ENCODE assay signal across 11 mouse cellular contexts in the genomic region with DNA sequence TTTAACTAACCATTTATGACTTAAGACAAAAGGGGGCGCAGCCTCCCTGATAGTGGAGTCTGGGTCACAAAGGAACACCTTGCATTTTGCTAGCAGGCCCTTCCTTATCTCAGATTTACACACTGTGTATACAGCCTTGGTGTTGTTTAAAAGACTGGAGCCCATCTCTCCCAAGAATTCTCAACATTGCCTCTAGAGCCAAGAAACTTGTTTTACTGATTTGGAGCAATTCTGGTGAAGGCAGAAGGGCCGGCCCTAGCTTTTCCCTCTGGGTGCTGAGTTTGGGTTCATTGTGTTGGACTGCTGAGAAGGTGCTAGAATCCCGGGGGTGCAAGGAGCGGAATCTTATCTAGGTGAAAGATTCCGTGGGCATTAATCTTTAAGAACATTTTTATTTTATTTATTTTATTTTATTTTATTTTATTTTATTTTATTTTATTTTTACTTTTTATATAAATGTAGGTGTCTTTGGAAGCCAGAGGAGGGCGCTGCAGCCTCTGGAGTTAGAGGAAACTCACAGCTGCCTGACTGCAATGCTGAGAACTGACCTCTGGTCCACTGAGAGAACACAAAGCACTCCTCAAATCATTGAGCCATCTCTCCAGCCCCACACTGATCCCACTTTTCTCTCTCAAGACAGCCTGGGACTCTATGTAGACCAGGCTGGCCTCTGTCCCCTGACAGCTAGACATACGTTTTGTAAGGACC. TPM values are rescaled to one million over a fixed set of nuclear protein-coding genes. Genes with fewer than 3 reads are reported as not detected.
DNase-seq lines count a peak whose midpoint lies in the region; ATAC-seq and TF ChIP-seq lines count a peak whose summit lies in the region.
"Had no signal": no experiment of that assay in that cellular context is flagged by ENCODE, and none has a peak within 500 bp of the region (broad histone marks: within the 10 kb centered on the region; RNA-seq: fewer than 3 reads in every experiment).

No protein-coding gene starts in this region.

- peaks cover 46% of the 10 kb centered on the region for H3K4me1 ChIP-seq in kidney, embryonic 15.5 days
- peaks cover 13% of the 10 kb centered on the region for H3K4me1 ChIP-seq in testis, adult 2 months (ENCODE audit: control insufficient read depth, insufficient read depth, low read length)
- H3K4me1 ChIP-seq in intestine, postnatal 0 days (replicated peaks; ENCODE audit: control insufficient read depth, insufficient read depth, low read length) = 0 out of 2 replicates have a peak, but pooled peaks cover 4% of the 10 kb centered on the region

- no peak for ATAC-seq in kidney, embryonic 15.5 days (replicated peaks; ENCODE audit: low FRiP score)
- ATAC-seq in intestine, postnatal 0 days = no peak
- ATAC-seq: forebrain, embryonic 13.5 days had no signal

- H3K4me2 ChIP-seq in kidney, embryonic 15.5 days = no peak overlapping the region
- H3K4me2 ChIP-seq in intestine, postnatal 0 days (replicated peaks; ENCODE audit: low read depth) = no peak overlapping the region

- TF ChIP-seq CTCF in testis, adult 2 months (IDR thresholded peaks at IDR 0.05; ENCODE audit: control insufficient read depth, insufficient read depth, insufficient replicate concordance, low read depth, low read length) = no peak
- peak; percentile 46 for TF ChIP-seq CTCF in intestine, postnatal 0 days (IDR thresholded peaks at IDR 0.05; ENCODE audit: low read depth)

- H3K27me3 ChIP-seq in kidney, embryonic 15.5 days = no peaks in the 10 kb centered on the region
- H3K27me3 ChIP-seq in testis, adult 2 months (ENCODE audit: control insufficient read depth, insufficient read depth, low read length) = no peaks in the 10 kb centered on the region
- no peaks in the 10 kb centered on the region for H3K27me3 ChIP-seq in intestine, postnatal 0 days (replicated peaks; ENCODE audit: control insufficient read depth, insufficient read depth, low read length)
- H3K27me3 ChIP-seq: forebrain, embryonic 13.5 days had no signal

- 82% methylated on average over 7 of the region's 7 CpGs for WGBS in kidney, embryonic 15.5 days
- WGBS in intestine, postnatal 0 days = 72% methylated on average over 7 of the region's 7 CpGs

- peak overlapping the region; percentile 79 for H3K27ac ChIP-seq in kidney, embryonic 15.5 days
- H3K27ac ChIP-seq in testis, adult 2 months (ENCODE audit: control insufficient read depth, insufficient read depth, low read depth, low read length) = peak overlapping the region; percentile 84
- H3K27ac ChIP-seq in intestine, postnatal 0 days (ENCODE audit: low read depth, low read length) = no peak overlapping the region
- H3K27ac ChIP-seq: forebrain, embryonic 13.5 days had no signal

- H3K9me3 ChIP-seq in kidney, embryonic 15.5 days (replicated peaks) = no peaks in the 10 kb centered on the region
- H3K9me3 ChIP-seq in intestine, postnatal 0 days (ENCODE audit: control insufficient read depth) = no peaks in the 10 kb centered on the region
- H3K9me3 ChIP-seq: forebrain, embryonic 13.5 days had no signal

- H3K4me3 ChIP-seq in kidney, embryonic 15.5 days (replicated peaks) = no peak overlapping the region
- no peak overlapping the region for H3K4me3 ChIP-seq in testis, adult 2 months (ENCODE audit: control insufficient read depth, low read depth, low read length)
- no peak overlapping the region for H3K4me3 ChIP-seq in intestine, postnatal 0 days (ENCODE audit: low read depth, low read length)
- H3K4me3 ChIP-seq: forebrain, embryonic 13.5 days had no signal

- no peak overlapping the region for H3K9ac ChIP-seq in kidney, embryonic 15.5 days
- no peak overlapping the region for H3K9ac ChIP-seq in intestine, postnatal 0 days (ENCODE audit: low read depth, low read length)
- H3K9ac ChIP-seq: forebrain, embryonic 13.5 days had no signal

- DNase-seq in kidney, adult 8-10 months = no peak
- DNase-seq in testis, postnatal 14 days (ENCODE audit: low spot score) = no peak
- peak; percentile 75 for DNase-seq in testis, postnatal 10 days (ENCODE audit: low spot score)
- DNase-seq in embryo, embryonic 11 days = no peak
- DNase-seq in gastrocnemius, postnatal 4 days (ENCODE audit: low spot score in 2 of 2) = no peak

- no peaks in the 10 kb centered on the region for H3K36me3 ChIP-seq in kidney, embryonic 15.5 days
- no peaks in the 10 kb centered on the region for H3K36me3 ChIP-seq in testis, adult 2 months (ENCODE audit: control insufficient read depth, insufficient read depth, low read length)
- no peaks in the 10 kb centered on the region for H3K36me3 ChIP-seq in intestine, postnatal 0 days (ENCODE audit: control insufficient read depth, insufficient read depth)
- H3K36me3 ChIP-seq: G1E had no signal

- no peak for TF ChIP-seq POLR2A in testis, adult 2 months (IDR thresholded peaks at IDR 0.05; ENCODE audit: control insufficient read depth, low read depth, low read length)

RNA-seq across cellular contexts. Expression of a gene that starts 26.3 kb away (rescaled TPM):
- 13.9 and 15.5 TPM in 2 replicates for polyA plus RNA-seq in kidney, embryonic 15.5 days (2015; fragmentation: Nextera tagmentation; extraction: Ambion mirVana)
- polyA plus RNA-seq in testis, adult 2 months (2012; rRNA removed) = 2.8 and 3.4 TPM in 2 replicates
- 11.6 and 11.8 TPM in 2 replicates for polyA plus RNA-seq in intestine, postnatal 0 days (2015; fragmentation: Nextera tagmentation; extraction: Ambion mirVana)
- 1 to 10 TPM; 6.4 to 7.4 TPM for total RNA-seq in gastrocnemius, postnatal 4 days (2021)
- total RNA-seq: megakaryocyte progenitor cell, adult 5-6 weeks had no signal
- polyA plus RNA-seq: G1E had no signal
